Mouse (Mus musculus): ENCODE results near the gene Hnf1a. TPM values are rescaled to one million over a fixed set of nuclear protein-coding genes. Genes with fewer than 3 reads are reported as not detected.
A peak's percentile ranks its signal among the peaks of the same experiment; 100 is the strongest.

Hnf1a gene
- polyA plus RNA-seq, 1 experiment, result 0.04 TPM

GRCm38 (mm10) chr5:114996447-114996846 is 25.6 kb upstream of the Hnf1a start:
- no peak overlapping the region for H3K4me3 ChIP-seq (ENCODE audit: insufficient read depth, poor library complexity, severe bottlenecking)

DNA sequence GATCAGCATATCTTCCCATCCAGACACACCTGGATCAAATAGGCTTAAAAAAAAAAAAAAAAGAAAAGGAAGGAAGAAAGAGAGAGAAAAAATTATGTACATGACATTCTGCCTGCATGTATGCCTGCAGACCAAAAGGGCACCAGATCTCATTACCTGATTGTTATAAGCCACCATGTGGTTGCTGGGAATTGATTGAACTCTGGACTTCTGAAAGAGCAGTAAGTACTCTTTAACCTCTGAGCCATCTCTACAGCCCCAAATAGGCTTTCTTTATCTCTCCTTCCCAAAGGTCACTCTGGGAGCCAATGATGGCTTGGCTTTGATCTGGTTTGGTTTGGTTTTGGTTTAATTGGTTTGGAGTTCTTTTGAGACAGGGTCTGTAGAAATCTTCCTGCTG is 14.2 kb upstream of the Hnf1a start:
- Histone ChIP-seq H3K36me3 (ENCODE audit: control insufficient read depth, insufficient read depth) (no peaks in the 10 kb centered on the region), H3ac (ENCODE audit: control insufficient read depth, insufficient read length, low read depth) (no peak overlapping the region), H3K79me2 (ENCODE audit: control insufficient read depth, insufficient read depth) (no peaks in the 10 kb centered on the region), H3K79me3 (ENCODE audit: low read depth) (no peaks in the 10 kb centered on the region), H3K27me3 (ENCODE audit: control insufficient read depth, insufficient read depth, insufficient read length) (no peaks in the 10 kb centered on the region), H3K4me3 (ENCODE audit: insufficient read depth, poor library complexity, severe bottlenecking) (no peak overlapping the region)
- TF ChIP-seq FOSL1 (IDR thresholded peaks at IDR 0.05; ENCODE audit: insufficient read depth, low read length, poor library complexity, severe bottlenecking) (no peak), CTCF (IDR thresholded peaks at IDR 0.05; ENCODE audit: control insufficient read depth, insufficient read depth, insufficient read length) (no peak)

More at GRCm38 (mm10) chr5:114996447-114996846, 25.6 kb upstream of the Hnf1a start:
- Histone ChIP-seq H3ac (ENCODE audit: control insufficient read depth, insufficient read length, low read depth) (no peak overlapping the region), H3K79me3 (ENCODE audit: low read depth) (no peaks in the 10 kb centered on the region), H3K36me3 (ENCODE audit: control insufficient read depth, insufficient read depth) (no peaks in the 10 kb centered on the region), H3K27me3 (ENCODE audit: control insufficient read depth, insufficient read depth, insufficient read length) (peaks cover 8% of the 10 kb centered on the region), H3K79me2 (ENCODE audit: control insufficient read depth, insufficient read depth) (no peaks in the 10 kb centered on the region)
- TF ChIP-seq CTCF (IDR thresholded peaks at IDR 0.05; ENCODE audit: control insufficient read depth, insufficient read depth, insufficient read length) (no peak), MAX (IDR thresholded peaks at IDR 0.05) (no peak), MYOG (IDR thresholded peaks at IDR 0.05; ENCODE audit: control insufficient read depth, extremely low read depth, insufficient read length) (no peak), USF1 (IDR thresholded peaks at IDR 0.05; ENCODE audit: low read depth) (no peak), CEBPB (IDR thresholded peaks at IDR 0.05; ENCODE audit: low read depth) (no peak), MYOD1 (IDR thresholded peaks at IDR 0.05; ENCODE audit: control insufficient read depth, insufficient read length, low read depth) (no peak), FOSL1 (IDR thresholded peaks at IDR 0.05; ENCODE audit: insufficient read depth, low read length, poor library complexity, severe bottlenecking) (no peak)

DNA sequence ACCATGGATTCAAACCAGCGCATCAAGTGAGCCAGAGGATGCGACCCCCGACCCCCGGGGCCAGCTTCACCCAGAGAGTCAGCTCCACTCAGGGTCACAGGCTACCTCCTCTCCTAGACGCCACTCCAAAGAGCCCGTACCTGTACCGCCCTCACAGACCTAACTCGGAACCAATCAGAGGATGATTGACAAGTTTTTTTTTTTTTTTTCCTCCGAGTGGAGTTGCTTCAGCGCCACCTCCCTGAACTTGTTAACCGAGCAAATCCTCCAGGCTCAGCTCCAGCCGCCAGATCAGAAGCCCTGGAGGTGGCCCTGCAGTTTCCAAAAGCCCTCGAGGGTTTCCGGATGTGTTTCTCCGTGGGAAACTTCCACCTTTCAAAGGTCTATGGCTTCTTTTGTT is 11.1 kb upstream of the Hnf1a start:
- Histone ChIP-seq H3K79me2 (ENCODE audit: control insufficient read depth, insufficient read depth) (no peaks in the 10 kb centered on the region), H3K27me3 (ENCODE audit: control insufficient read depth, insufficient read depth, insufficient read length) (no peaks in the 10 kb centered on the region), H3K79me3 (ENCODE audit: low read depth) (no peaks in the 10 kb centered on the region), H3K36me3 (ENCODE audit: control insufficient read depth, insufficient read depth) (no peaks in the 10 kb centered on the region), H3ac (ENCODE audit: control insufficient read depth, insufficient read length, low read depth) (no peak overlapping the region), H3K4me3 (ENCODE audit: insufficient read depth, poor library complexity, severe bottlenecking) (no peak overlapping the region)
- no peak for TF ChIP-seq MAX (IDR thresholded peaks at IDR 0.05)
- no peak for TF ChIP-seq FOSL1 (IDR thresholded peaks at IDR 0.05; ENCODE audit: insufficient read depth, low read length, poor library complexity, severe bottlenecking)
- no peak for TF ChIP-seq MYOD1 (IDR thresholded peaks at IDR 0.05; ENCODE audit: control insufficient read depth, insufficient read length, low read depth)
- no peak for TF ChIP-seq USF1 (IDR thresholded peaks at IDR 0.05; ENCODE audit: low read depth)
- no peak for TF ChIP-seq MYOG (IDR thresholded peaks at IDR 0.05; ENCODE audit: control insufficient read depth, extremely low read depth, insufficient read length)
- no peak for TF ChIP-seq CTCF (IDR thresholded peaks at IDR 0.05; ENCODE audit: control insufficient read depth, insufficient read depth, insufficient read length)
- no peak for TF ChIP-seq CEBPB (IDR thresholded peaks at IDR 0.05; ENCODE audit: low read depth)

DNA sequence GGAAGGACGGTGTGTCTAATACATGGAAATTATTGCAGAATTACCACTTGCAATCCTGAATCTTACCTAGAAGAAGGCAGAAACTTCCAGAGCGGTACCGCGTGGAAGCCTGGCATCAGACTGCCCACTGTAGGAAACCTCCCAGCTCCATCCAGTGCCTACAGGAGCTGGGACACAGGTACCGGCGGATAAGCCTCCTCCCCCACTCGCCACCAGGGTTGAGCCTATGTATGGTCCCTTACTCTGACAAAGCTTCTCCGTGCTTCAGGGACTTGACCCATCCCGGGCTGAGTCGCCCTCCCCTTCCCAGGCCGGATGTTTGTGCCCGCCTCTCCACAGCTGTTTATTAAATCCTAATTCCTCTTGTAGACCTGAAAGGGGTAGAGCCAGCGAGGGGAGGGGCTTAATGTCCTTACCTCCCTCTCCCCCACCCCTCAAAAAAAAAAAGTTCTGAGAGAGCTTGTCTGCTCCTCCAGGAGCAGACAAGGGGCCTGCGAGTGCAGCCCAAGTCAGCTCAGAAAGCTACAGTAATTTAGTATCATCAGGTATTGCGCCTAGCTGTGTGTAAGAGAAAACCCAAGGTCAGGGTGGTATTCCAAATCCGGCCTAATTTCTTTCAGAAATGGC is 9.3 kb upstream of the Hnf1a start:
- Histone ChIP-seq H3K79me2 (ENCODE audit: control insufficient read depth, insufficient read depth) (no peaks in the 10 kb centered on the region), H3K4me3 (ENCODE audit: insufficient read depth, poor library complexity, severe bottlenecking) (no peak overlapping the region), H3K36me3 (ENCODE audit: control insufficient read depth, insufficient read depth) (no peaks in the 10 kb centered on the region), H3K79me3 (ENCODE audit: low read depth) (no peaks in the 10 kb centered on the region), H3K27me3 (ENCODE audit: control insufficient read depth, insufficient read depth, insufficient read length) (no peaks in the 10 kb centered on the region), H3ac (ENCODE audit: control insufficient read depth, insufficient read length, low read depth) (no peak overlapping the region)
- TF ChIP-seq MYOD1 (IDR thresholded peaks at IDR 0.05; ENCODE audit: control insufficient read depth, insufficient read length, low read depth) (no peak), MAX (IDR thresholded peaks at IDR 0.05) (no peak)

DNA sequence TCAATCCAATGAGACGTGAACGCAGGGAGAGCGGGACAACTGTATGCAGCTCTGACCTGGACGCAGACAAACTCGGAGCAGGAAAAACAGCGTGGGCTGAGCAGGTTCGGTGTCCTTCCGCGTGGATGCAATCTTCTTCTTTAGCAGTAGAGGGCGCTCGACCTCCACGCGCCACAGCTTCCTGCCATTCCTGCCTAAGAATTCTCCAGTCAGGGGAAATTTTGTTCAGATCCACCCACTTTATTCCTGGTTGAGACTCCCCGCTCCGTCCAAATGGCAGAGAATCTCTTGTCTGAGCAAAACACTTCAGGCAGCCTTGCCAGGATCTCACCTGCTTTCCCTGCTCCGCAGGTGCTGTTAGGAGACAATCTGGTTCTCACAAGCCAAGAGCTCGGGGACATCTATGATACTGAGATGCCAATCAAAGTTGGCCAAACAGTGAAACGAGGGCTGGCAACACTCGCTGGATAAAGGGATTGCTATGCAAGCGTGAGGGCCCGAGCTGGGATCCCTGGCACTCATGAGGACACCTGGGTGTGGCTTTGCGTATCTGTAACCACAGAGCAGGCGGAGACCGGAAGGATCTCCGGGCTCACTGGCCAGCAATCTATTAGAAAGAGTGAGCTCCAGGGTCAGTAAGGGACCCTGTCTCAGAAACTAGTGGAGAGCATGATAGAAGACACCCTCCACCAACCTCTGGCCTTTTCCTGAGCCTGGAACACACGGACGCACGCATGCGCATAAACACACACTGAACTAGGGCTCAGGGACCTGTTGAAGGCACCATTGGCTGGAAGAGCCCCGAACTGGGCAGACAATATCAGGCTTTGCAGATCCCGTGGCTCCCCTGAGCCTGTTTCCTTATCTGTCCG is 8.6 kb upstream of the Hnf1a start:
- H3K36me3 ChIP-seq (ENCODE audit: control insufficient read depth, insufficient read depth), result no peaks in the 10 kb centered on the region
- H3K4me3 ChIP-seq (ENCODE audit: insufficient read depth, poor library complexity, severe bottlenecking), result no peak overlapping the region
- H3ac ChIP-seq (ENCODE audit: control insufficient read depth, insufficient read length, low read depth), result peak overlapping the region; percentile 61
- TF ChIP-seq USF1 (IDR thresholded peaks at IDR 0.05; ENCODE audit: low read depth) (no peak), CTCF (IDR thresholded peaks at IDR 0.05; ENCODE audit: control insufficient read depth, insufficient read depth, insufficient read length) (peak; percentile 93)
- no peaks in the 10 kb centered on the region for H3K27me3 ChIP-seq (ENCODE audit: control insufficient read depth, insufficient read depth, insufficient read length)
- H3K79me3 ChIP-seq (ENCODE audit: low read depth), result no peaks in the 10 kb centered on the region
- no peaks in the 10 kb centered on the region for H3K79me2 ChIP-seq (ENCODE audit: control insufficient read depth, insufficient read depth)

DNA sequence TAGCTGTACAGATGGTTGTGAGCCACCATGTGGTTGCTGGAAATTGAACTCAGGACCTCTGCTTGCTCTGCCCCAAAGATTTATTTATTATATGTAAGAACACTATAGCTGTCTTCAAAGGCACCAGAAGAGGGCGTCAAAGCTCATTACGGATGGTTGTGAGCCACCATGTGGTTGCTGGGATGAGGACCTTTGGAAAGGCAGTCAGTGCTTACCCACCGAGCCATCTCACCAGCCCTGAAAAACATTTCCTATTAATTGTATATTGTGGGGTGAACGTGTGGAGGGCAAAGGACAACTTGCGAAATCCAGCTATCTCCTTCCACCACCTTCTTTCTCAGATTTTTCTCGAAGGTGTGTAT is 8.0 kb upstream of the Hnf1a start:
- Histone ChIP-seq H3K27me3 (ENCODE audit: control insufficient read depth, insufficient read depth, insufficient read length) (no peaks in the 10 kb centered on the region), H3K36me3 (ENCODE audit: control insufficient read depth, insufficient read depth) (no peaks in the 10 kb centered on the region), H3K79me2 (ENCODE audit: control insufficient read depth, insufficient read depth) (no peaks in the 10 kb centered on the region), H3K4me3 (ENCODE audit: insufficient read depth, poor library complexity, severe bottlenecking) (no peak overlapping the region), H3K79me3 (ENCODE audit: low read depth) (no peaks in the 10 kb centered on the region), H3ac (ENCODE audit: control insufficient read depth, insufficient read length, low read depth) (peak overlapping the region; percentile 61)
- TF ChIP-seq CEBPB (IDR thresholded peaks at IDR 0.05; ENCODE audit: low read depth) (no peak), MYOG (IDR thresholded peaks at IDR 0.05; ENCODE audit: control insufficient read depth, extremely low read depth, insufficient read length) (no peak), MYOD1 (IDR thresholded peaks at IDR 0.05; ENCODE audit: control insufficient read depth, insufficient read length, low read depth) (no peak), USF1 (IDR thresholded peaks at IDR 0.05; ENCODE audit: low read depth) (no peak), FOSL1 (IDR thresholded peaks at IDR 0.05; ENCODE audit: insufficient read depth, low read length, poor library complexity, severe bottlenecking) (no peak), CTCF (IDR thresholded peaks at IDR 0.05; ENCODE audit: control insufficient read depth, insufficient read depth, insufficient read length) (no peak), MAX (IDR thresholded peaks at IDR 0.05) (no peak)

All from C2C12 (cell line).